Comparison of ENCODE assay signal across 7 mouse cellular contexts in genomic region chr14:121220723-121221122, GRCm38 (mm10).
DNase-seq lines count a peak whose midpoint lies in the region; ATAC-seq and TF ChIP-seq lines count a peak whose summit lies in the region.

No protein-coding gene starts in this region.

- 91% methylated on average over 5 of the region's 5 CpGs for WGBS in forebrain, embryonic 15.5 days
- WGBS in intestine, postnatal 0 days, result 81% methylated on average over 5 of the region's 5 CpGs

- no peak overlapping the region for H3K9ac ChIP-seq in forebrain, embryonic 15.5 days (replicated peaks)
- H3K9ac ChIP-seq in intestine, postnatal 0 days (ENCODE audit: low read depth, low read length), result no peak overlapping the region

- TF ChIP-seq CTCF in intestine, postnatal 0 days (IDR thresholded peaks at IDR 0.05; ENCODE audit: low read depth), result peak; percentile 83

- peak; percentile 18; the same call in 1 of the 2 replicates for ATAC-seq in forebrain, embryonic 15.5 days (replicated peaks)
- ATAC-seq in intestine, postnatal 0 days, result no peak

- H3K27me3 ChIP-seq in forebrain, embryonic 15.5 days, result no peaks in the 10 kb centered on the region
- no peaks in the 10 kb centered on the region for H3K27me3 ChIP-seq in intestine, postnatal 0 days (replicated peaks; ENCODE audit: control insufficient read depth, insufficient read depth, low read length)

- H3K4me3 ChIP-seq in forebrain, embryonic 15.5 days, result no peak overlapping the region
- no peak overlapping the region for H3K4me3 ChIP-seq in intestine, postnatal 0 days (ENCODE audit: low read depth, low read length)

- H3K4me1 ChIP-seq in forebrain, embryonic 15.5 days, result no peaks in the 10 kb centered on the region; the same call in 1 of the 2 replicates
- H3K4me1 ChIP-seq in intestine, postnatal 0 days (replicated peaks; ENCODE audit: control insufficient read depth, insufficient read depth, low read length), result no peaks in the 10 kb centered on the region

- H3K9me3 ChIP-seq in forebrain, embryonic 15.5 days, result no peaks in the 10 kb centered on the region
- no peaks in the 10 kb centered on the region for H3K9me3 ChIP-seq in intestine, postnatal 0 days (ENCODE audit: control insufficient read depth)

- H3K36me3 ChIP-seq in forebrain, embryonic 15.5 days, result peaks cover 9% of the 10 kb centered on the region
- peaks cover 22% of the 10 kb centered on the region for H3K36me3 ChIP-seq in intestine, postnatal 0 days (ENCODE audit: control insufficient read depth, insufficient read depth)

- peak; percentile 48 to 57 for DNase-seq in urinary bladder, adult 18-20 months (ENCODE audit: low spot score in 2 of 2)
- DNase-seq in urinary bladder, postnatal 10 days (ENCODE audit: low spot score), result no peak
- DNase-seq in adrenal gland, postnatal 4 days (ENCODE audit: low spot score in 2 of 2), result peak; percentile 18 to 36
- DNase-seq in lung, postnatal 25 days (ENCODE audit: low spot score), result peak; percentile 76
- DNase-seq in retina, embryonic 14.5 days (ENCODE audit: low spot score), result peak; percentile 67

- H3K27ac ChIP-seq in forebrain, embryonic 15.5 days (replicated peaks), result peak overlapping the region; percentile 54; the same call in 1 of the 2 replicates
- H3K27ac ChIP-seq in intestine, postnatal 0 days (ENCODE audit: low read depth, low read length), result no peak overlapping the region

- no peak overlapping the region for H3K4me2 ChIP-seq in forebrain, embryonic 15.5 days (replicated peaks)
- no peak overlapping the region for H3K4me2 ChIP-seq in intestine, postnatal 0 days (replicated peaks; ENCODE audit: low read depth)
